Mouse (Mus musculus): ENCODE results near the gene Top1. TPM values are rescaled to one million over a fixed set of nuclear protein-coding genes. Genes with fewer than 3 reads are reported as not detected.
A peak's percentile ranks its signal among the peaks of the same experiment; 100 is the strongest.
"Not testable (repeated sequence)": the region's sequence is repeated elsewhere in the genome, so short reads cannot be mapped to it uniquely, and the experiment has no call there.

Top1 gene
- polyA plus RNA-seq, 1 experiment from 2014 or later: 70.9 TPM

- Histone ChIP-seq H3K9me3 (replicated peaks) (no peaks in the 10 kb centered on the region), H3K27ac (peak overlapping the region; percentile 64), H3K4me2 (peak overlapping the region; percentile 65), H3K27me3 (no peaks in the 10 kb centered on the region), H3K36me3 (peaks cover 54% of the 10 kb centered on the region), H3K9ac (peak overlapping the region; percentile 52; the same call in 1 of the 2 replicates), H3K4me1 (replicated peaks) (peaks cover 69% of the 10 kb centered on the region), H3K4me3 (replicated peaks) (no peak overlapping the region)
- no peak for DNase-seq
- peak; percentile 60 for ATAC-seq (ENCODE audit: low read depth)
Observed at GRCm38 (mm10) chr2:160658811-160659210, 13.1 kb downstream of the Top1 start.

GRCm38 (mm10) chr2:160664421-160664820, 18.7 kb downstream of the Top1 start:
- Histone ChIP-seq H3K36me3 (peaks cover 36% of the 10 kb centered on the region), H3K9me3 (replicated peaks) (no peaks in the 10 kb centered on the region), H3K4me3 (replicated peaks) (no peak overlapping the region), H3K4me2 (no peak overlapping the region), H3K27me3 (no peaks in the 10 kb centered on the region), H3K27ac (no peak overlapping the region), H3K4me1 (replicated peaks) (peaks cover 52% of the 10 kb centered on the region), H3K9ac (no peak overlapping the region)
- DNase-seq (no peak), ATAC-seq (ENCODE audit: low read depth) (no peak)

- not testable (repeated sequence) for H3K9ac ChIP-seq; DNase-seq; H3K27ac ChIP-seq; ATAC-seq (ENCODE audit: low read depth); H3K9me3 ChIP-seq (replicated peaks); H3K27me3 ChIP-seq; H3K4me2 ChIP-seq; H3K4me3 ChIP-seq (replicated peaks)
- WGBS (ENCODE audit: insufficient replicate concordance): 92% methylated on average over 2 of the region's 2 CpGs
- peaks cover 40% of the 10 kb centered on the region for H3K36me3 ChIP-seq
- H3K4me1 ChIP-seq (replicated peaks): peaks cover 47% of the 10 kb centered on the region
Observed at GRCm38 (mm10) chr2:160664986-160665385, 19.3 kb downstream of the Top1 start.

- ATAC-seq (ENCODE audit: low read depth) (peak; percentile 38; the same call in 1 of the 2 replicates), DNase-seq (no peak)
- 45% methylated on average over 4 of the region's 4 CpGs for WGBS (ENCODE audit: insufficient replicate concordance)
- H3K9me3 ChIP-seq (replicated peaks): no peaks in the 10 kb centered on the region
- H3K27ac ChIP-seq: no peak overlapping the region
- H3K27me3 ChIP-seq: no peaks in the 10 kb centered on the region
- H3K4me1 ChIP-seq (replicated peaks): peaks cover 30% of the 10 kb centered on the region
- H3K4me3 ChIP-seq (replicated peaks): no peak overlapping the region
- peaks cover 42% of the 10 kb centered on the region for H3K36me3 ChIP-seq
- H3K4me2 ChIP-seq: no peak overlapping the region
- no peak overlapping the region for H3K9ac ChIP-seq
Observed at GRCm38 (mm10) chr2:160667259-160667658, 21.6 kb downstream of the Top1 start.

- H3K27me3 ChIP-seq: no peaks in the 10 kb centered on the region
- H3K4me1 ChIP-seq (replicated peaks): peaks cover 4% of the 10 kb centered on the region; the same call in 1 of the 2 replicates
- H3K9ac ChIP-seq: no peak overlapping the region
- DNase-seq (no peak), ATAC-seq (ENCODE audit: low read depth) (peak; percentile 61)
- H3K9me3 ChIP-seq (replicated peaks): no peaks in the 10 kb centered on the region
- WGBS (ENCODE audit: insufficient replicate concordance): 36% methylated on average over 5 of the region's 5 CpGs
- H3K4me2 ChIP-seq: no peak overlapping the region
- H3K36me3 ChIP-seq: peaks cover 82% of the 10 kb centered on the region
- H3K4me3 ChIP-seq (replicated peaks): no peak overlapping the region
- H3K27ac ChIP-seq: no peak overlapping the region
Observed at GRCm38 (mm10) chr2:160700271-160700670, 54.6 kb downstream of the Top1 start.

GRCm38 (mm10) chr2:160701603-160702002, 55.9 kb downstream of the Top1 start:
- ATAC-seq (ENCODE audit: low read depth): no peak

GRCm38 (mm10) chr2:160702824-160703223, 57.1 kb downstream of the Top1 start:
- Histone ChIP-seq H3K9me3 (replicated peaks) (no peaks in the 10 kb centered on the region), H3K27me3 (no peaks in the 10 kb centered on the region), H3K4me3 (replicated peaks) (no peak overlapping the region), H3K27ac (no peak overlapping the region), H3K4me2 (no peak overlapping the region), H3K4me1 (replicated peaks) (peaks cover 4% of the 10 kb centered on the region; the same call in 1 of the 2 replicates), H3K9ac (no peak overlapping the region), H3K36me3 (peaks cover 86% of the 10 kb centered on the region)
- ATAC-seq (ENCODE audit: low read depth): no peak
- DNase-seq: no peak

More at GRCm38 (mm10) chr2:160701603-160702002, 55.9 kb downstream of the Top1 start:
- H3K36me3 ChIP-seq: peaks cover 84% of the 10 kb centered on the region
- H3K4me3 ChIP-seq (replicated peaks): no peak overlapping the region
- H3K27me3 ChIP-seq: no peaks in the 10 kb centered on the region
- no peak overlapping the region for H3K9ac ChIP-seq
- no peak overlapping the region for H3K4me2 ChIP-seq
- no peak overlapping the region for H3K27ac ChIP-seq
- DNase-seq: no peak
- no peaks in the 10 kb centered on the region for H3K9me3 ChIP-seq (replicated peaks)
- WGBS (ENCODE audit: insufficient replicate concordance): 68% methylated on average over 3 of the region's 3 CpGs
- H3K4me1 ChIP-seq (replicated peaks): peaks cover 4% of the 10 kb centered on the region; the same call in 1 of the 2 replicates

GRCm38 (mm10) chr2:160707673-160708072, 62.0 kb downstream of the Top1 start:
- whole genome bisulfite sequencing (ENCODE audit: insufficient replicate concordance): 70% methylated on average over 3 of the region's 3 CpGs

GRCm38 (mm10) chr2:160715463-160716030, 69.9 kb downstream of the Top1 start:
- no peaks in the 10 kb centered on the region for H3K27me3 ChIP-seq
- no peak for DNase-seq
- peaks cover 96% of the 10 kb centered on the region for H3K36me3 ChIP-seq
- no peak overlapping the region for H3K4me2 ChIP-seq
- no peaks in the 10 kb centered on the region for H3K4me1 ChIP-seq (replicated peaks)
- no peak overlapping the region for H3K9ac ChIP-seq
- no peaks in the 10 kb centered on the region for H3K9me3 ChIP-seq (replicated peaks)
- ATAC-seq (ENCODE audit: low read depth): no peak
- no peak overlapping the region for H3K4me3 ChIP-seq (replicated peaks)
- no peak overlapping the region for H3K27ac ChIP-seq
- WGBS (ENCODE audit: insufficient replicate concordance): 87% methylated on average over 4 of the region's 4 CpGs

More at GRCm38 (mm10) chr2:160707673-160708072, 62.0 kb downstream of the Top1 start:
- Histone ChIP-seq H3K4me3 (replicated peaks) (no peak overlapping the region), H3K4me2 (no peak overlapping the region), H3K27me3 (no peaks in the 10 kb centered on the region), H3K4me1 (replicated peaks) (no peaks in the 10 kb centered on the region), H3K9me3 (replicated peaks) (no peaks in the 10 kb centered on the region), H3K27ac (no peak overlapping the region), H3K9ac (no peak overlapping the region), H3K36me3 (peaks cover 90% of the 10 kb centered on the region)
- no peak for ATAC-seq (ENCODE audit: low read depth)
- no peak for DNase-seq

- H3K27ac ChIP-seq: no peak overlapping the region
- H3K9me3 ChIP-seq (replicated peaks): no peaks in the 10 kb centered on the region
- H3K9ac ChIP-seq: no peak overlapping the region
- ATAC-seq (ENCODE audit: low read depth) (no peak), DNase-seq (no peak)
- 65% methylated on average over 5 of the region's 5 CpGs for WGBS (ENCODE audit: insufficient replicate concordance)
- H3K4me2 ChIP-seq: no peak overlapping the region
- H3K36me3 ChIP-seq: peaks cover 96% of the 10 kb centered on the region
- no peaks in the 10 kb centered on the region for H3K4me1 ChIP-seq (replicated peaks)
- H3K27me3 ChIP-seq: no peaks in the 10 kb centered on the region
- no peak overlapping the region for H3K4me3 ChIP-seq (replicated peaks)
Observed at GRCm38 (mm10) chr2:160717269-160717668, 71.6 kb downstream of the Top1 start.

GRCm38 (mm10) chr2:160718811-160719210, 73.1 kb downstream of the Top1 start:
- Histone ChIP-seq H3K9me3 (replicated peaks) (no peaks in the 10 kb centered on the region), H3K9ac (no peak overlapping the region), H3K4me2 (no peak overlapping the region), H3K27me3 (no peaks in the 10 kb centered on the region), H3K4me1 (replicated peaks) (no peaks in the 10 kb centered on the region), H3K4me3 (replicated peaks) (no peak overlapping the region), H3K27ac (no peak overlapping the region), H3K36me3 (peaks cover 96% of the 10 kb centered on the region)
- 85% methylated on average over 3 of the region's 3 CpGs for WGBS (ENCODE audit: insufficient replicate concordance)
- DNase-seq (no peak), ATAC-seq (ENCODE audit: low read depth) (no peak)

- DNase-seq: no peak
- Histone ChIP-seq H3K27me3 (no peaks in the 10 kb centered on the region), H3K36me3 (peaks cover 67% of the 10 kb centered on the region), H3K4me1 (replicated peaks) (no peaks in the 10 kb centered on the region), H3K27ac (no peak overlapping the region), H3K4me2 (no peak overlapping the region), H3K9ac (no peak overlapping the region), H3K4me3 (replicated peaks) (no peak overlapping the region), H3K9me3 (replicated peaks) (no peaks in the 10 kb centered on the region)
- WGBS (ENCODE audit: insufficient replicate concordance): 92% methylated on average over 4 of the region's 4 CpGs
- ATAC-seq (ENCODE audit: low read depth): no peak
Observed at GRCm38 (mm10) chr2:160722714-160723113, 77.0 kb downstream of the Top1 start.
